Mouse (Mus musculus): ENCODE results near the gene Tbc1d24. TPM values are rescaled to one million over a fixed set of nuclear protein-coding genes. Genes with fewer than 3 reads are reported as not detected.

The Tbc1d24 gene
- total RNA-seq, 2 experiments from 2014 or later, result 60.9 to 64.6 TPM

DNA sequence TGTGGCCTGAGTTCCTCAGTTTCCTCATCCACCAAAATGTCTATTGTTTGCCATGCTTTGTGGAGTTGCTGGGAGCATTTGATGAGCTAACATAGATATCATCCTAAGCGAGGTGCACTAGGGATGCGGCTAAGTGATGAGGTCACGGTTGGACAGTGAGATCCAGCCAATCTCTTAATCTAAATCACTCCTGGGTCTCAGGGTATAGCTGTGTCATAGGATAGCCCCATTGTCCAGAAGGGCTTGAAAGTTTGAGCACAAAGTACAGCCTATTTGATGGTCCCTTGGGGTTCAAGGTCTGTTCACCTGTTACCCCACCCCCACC, 4.5 kb upstream of the Tbc1d24 start:
- DNase-seq, result no peak

DNA sequence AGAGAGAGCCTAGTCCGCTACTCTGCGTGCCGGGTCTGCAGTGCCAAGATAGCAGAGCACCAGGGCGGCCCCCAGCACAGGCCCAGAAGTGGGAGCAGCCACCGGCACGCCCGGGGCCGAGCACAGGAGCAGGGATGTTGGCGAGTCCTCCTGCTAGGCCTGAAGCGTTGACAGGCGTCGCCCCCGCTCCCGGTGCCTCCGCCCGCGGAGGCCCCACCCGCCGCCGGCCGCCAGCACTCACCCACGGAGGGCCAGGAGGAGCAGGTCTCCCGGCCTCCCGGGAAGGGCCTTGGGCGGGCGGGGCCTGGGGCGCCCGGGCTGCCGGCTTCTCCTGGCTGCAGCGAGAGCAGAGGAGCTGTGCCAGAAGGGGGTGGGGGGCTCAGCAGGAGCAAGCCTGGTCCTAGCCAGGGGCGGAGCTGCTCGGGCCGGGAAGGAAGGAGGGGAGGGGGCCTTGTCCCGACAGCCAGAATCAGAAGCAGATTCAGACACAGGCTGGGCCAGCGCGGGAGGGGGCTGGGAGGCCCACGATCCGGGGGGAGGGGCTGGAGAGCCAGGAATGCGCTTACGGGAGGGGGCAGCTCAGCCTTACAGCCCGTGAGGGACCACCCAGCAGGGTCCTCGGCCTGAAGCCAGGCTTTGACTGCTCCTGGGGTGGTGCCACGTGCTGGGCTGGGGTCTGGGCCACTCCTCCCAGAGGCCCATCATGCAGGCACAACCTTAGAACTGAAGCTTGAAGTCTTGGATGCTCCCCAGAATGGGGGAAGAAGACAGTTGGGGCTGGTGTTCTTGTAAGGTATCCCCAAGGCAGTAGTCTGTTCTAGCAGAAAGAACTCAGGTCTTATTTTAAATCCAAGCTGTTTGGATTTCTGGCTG, 3.9 kb upstream of the Tbc1d24 start, which contains the start of gene Ntn3:
Ntn3 (minus strand) TSS at position 489 of the 873 bp plus-strand sequence.
- peak in 1 of 2 experiments; percentile 49 for DNase-seq

DNA sequence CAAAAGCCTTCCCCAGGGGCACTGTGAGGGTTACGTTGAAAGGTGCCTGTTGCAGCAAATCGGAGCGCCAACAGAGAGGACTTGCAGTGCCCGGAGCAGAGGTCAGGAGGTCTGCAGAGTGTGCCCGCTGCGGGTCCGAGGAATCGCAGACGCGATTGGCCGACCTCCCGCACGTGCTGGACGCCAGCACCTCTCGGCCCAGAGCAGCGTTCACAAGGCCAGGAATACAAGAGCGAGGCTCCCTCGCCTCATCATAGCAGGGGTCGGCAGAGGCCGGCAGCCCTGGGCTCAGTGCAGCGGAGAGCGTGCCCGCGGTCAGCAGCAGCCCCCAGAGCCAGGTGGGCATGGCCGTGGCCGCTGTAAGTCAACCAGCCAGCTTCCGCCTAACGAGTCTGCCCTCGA, 3.3 kb upstream of the Tbc1d24 start:
- DNase-seq, result peak in 1 of 2 experiments; percentile 26

DNA sequence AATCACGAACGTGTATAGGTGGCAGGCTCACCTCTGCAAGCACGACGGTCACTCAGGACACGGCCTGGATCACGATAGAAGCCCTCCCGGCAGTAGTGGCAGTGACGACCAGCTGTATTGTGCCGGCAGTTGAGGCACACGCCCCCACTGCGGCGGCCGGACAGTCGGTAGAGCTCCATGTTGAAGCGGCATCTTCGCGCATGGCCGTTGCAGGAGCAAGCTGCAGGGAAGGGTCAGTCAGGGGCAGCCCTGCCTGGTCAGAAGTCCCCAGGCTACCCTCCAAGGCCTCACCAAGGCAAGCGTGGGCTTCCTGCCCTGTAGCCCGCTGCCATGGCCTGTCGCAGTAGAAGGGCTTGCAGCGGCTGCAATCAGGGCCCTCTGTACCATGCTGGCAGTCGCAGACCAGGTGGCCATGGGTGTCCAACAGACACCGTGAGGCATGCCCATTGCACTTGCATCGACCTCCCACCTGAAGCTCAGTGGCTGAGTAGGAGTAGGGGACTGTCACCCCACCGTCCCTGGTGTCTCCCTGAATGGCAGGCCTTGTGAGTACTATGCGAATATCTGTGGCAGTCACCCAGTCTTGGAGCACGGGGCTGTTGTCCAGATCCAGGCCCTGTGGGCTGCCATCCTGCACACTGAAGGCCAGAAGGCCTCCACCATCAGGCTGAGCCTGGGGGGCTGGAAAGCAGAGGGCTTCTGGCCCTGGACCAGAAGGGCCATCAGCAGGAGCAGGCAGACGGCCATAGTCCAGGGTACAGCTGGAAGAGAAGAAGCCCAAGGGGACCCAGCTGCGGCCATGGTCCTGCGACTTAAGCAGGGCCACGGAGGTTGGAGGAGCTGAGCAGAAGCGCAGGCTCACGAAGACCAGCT, 2.6 kb upstream of the Tbc1d24 start:
- no peak for DNase-seq

GRCm38 (mm10) chr17:24206451-24207351, 1.3 kb upstream of the Tbc1d24 start:
- DNase-seq, result peak; percentile 73 to 78

DNA sequence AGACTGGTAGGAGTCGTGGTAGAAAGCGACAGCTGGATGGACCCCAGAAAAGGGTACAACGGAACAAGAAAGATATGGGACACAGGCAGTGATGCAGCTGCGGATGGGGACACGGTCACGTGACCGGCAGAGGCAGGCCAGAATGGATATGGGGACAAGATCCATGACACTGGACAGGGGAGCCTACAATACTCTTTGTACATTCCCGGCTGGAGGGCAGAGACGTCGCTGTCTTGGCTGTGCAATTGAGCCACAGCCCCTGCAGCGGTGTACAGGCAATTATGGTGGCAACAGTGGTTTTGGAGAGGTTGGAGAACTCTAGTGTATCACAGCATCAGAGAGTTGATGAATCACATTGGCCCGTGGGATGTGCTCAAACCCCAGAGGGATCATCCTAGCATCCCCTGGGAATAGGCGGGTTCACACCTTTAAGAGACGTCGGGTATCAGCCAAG, 573 bp upstream of the Tbc1d24 start:
- no peak for DNase-seq

- no peak for DNase-seq
These were observed 516 bp downstream of the Tbc1d24 start for GRCm38 (mm10) chr17:24204846-24205245.

- no peak for DNase-seq
These were observed 1.5 kb downstream of the Tbc1d24 start for GRCm38 (mm10) chr17:24203611-24204534.

- no peak for DNase-seq
These were observed 2.3 kb downstream of the Tbc1d24 start for GRCm38 (mm10) chr17:24203068-24203467.

- no peak for DNase-seq
These were observed 4.3 kb downstream of the Tbc1d24 start for GRCm38 (mm10) chr17:24201092-24201491.

- no peak for DNase-seq
These were observed 5.6 kb downstream of the Tbc1d24 start for GRCm38 (mm10) chr17:24199741-24200140.

- peak; percentile 58 to 62 for DNase-seq
These were observed 6.1 kb downstream of the Tbc1d24 start for GRCm38 (mm10) chr17:24199252-24199651.

GRCm38 (mm10) chr17:24197032-24197824, 8.1 kb downstream of the Tbc1d24 start:
- DNase-seq, result no peak

- DNase-seq, result no peak
These were observed 10.0 kb downstream of the Tbc1d24 start for GRCm38 (mm10) chr17:24195349-24195748.

DNA sequence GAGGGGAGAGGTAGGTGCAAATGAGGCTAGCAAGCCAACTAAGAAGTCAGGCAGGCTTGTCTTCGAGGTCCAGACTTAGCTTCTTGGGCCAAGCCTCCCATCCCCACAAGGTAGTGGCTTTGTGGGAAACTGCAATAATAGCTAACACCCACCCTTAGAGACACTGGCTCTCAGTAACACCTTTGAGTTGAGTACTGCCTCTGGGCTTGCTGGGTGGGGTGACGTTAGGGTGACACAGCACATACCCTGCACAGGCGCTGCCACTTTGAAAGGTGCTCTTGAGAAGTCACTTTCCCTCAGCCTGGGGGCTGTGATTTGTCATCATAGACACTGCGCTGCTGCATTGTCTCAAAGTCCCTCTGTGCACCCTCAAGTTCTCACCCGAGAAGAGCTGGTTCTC, 11.6 kb downstream of the Tbc1d24 start:
- DNase-seq, result no peak

- DNase-seq, result no peak
These were observed 12.1 kb downstream of the Tbc1d24 start for GRCm38 (mm10) chr17:24193268-24193667.

DNA sequence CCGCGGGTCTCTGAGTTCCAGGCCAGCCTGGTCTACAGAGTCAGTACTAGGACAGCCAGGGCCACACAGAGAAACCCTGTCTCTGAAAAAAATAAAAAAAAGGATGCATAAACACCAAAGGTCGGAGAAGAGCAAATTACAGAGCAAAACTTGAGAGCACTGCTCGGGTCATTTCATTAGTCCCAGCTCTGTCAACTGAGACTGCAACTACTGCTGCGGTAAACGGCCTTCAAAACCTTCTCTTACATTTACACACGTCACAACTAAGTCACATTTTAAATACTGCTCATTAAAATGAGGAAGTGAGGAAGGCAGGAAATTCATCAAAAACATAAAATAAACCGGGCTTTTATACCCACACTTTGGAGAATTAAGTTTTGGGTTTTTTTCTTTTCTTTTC, 12.5 kb downstream of the Tbc1d24 start:
- DNase-seq, result no peak

GRCm38 (mm10) chr17:24191481-24191880, 13.9 kb downstream of the Tbc1d24 start:
- DNase-seq, result no peak

DNA sequence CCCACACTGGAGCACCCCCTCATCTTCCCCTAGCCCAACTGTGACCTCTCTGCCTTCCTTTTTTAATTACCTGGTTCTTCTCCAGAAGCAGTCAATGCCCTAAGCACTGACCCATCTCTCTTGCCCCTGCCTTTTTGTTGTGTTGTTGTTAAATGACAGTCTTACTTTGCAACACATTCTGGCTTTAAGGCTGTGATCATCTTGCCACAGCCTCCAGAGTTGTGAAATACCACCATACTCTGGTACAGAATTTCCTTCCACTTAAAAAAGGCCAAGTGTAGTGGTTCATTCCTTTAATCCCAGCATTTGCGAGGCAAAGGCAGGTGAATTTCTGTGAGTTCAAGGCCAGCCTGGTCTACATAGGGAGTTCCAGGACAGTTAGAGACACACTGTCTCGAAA, 14.4 kb downstream of the Tbc1d24 start:
- DNase-seq, result no peak

DNA sequence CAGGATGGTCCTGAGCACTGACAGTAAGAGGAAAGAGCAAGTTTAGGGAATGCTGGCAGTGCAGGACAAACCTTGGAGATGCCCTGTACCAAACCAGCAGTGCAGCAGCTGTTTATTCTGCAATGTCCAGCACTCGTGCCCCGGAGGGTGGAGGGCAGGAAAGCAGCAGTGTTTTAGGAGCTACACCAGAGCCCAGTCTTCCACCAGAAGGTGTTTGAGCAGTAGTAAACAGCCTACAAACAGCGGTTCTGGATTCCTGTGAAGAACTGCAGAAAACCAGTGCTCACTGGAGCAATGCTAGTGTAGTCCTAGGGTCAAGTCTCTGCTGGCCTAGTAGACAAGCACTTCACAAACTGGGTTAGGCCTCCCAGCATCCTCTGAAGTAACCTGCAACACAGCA, 31.1 kb downstream of the Tbc1d24 start:
- DNase-seq, result no peak

Data from layer of hippocampus, postnatal 36 days (tissue).